8 mouse cellular contexts compared by ENCODE assay signal in genomic region chr11:63921044-63921951, GRCm38 (mm10). TPM values are rescaled to one million over a fixed set of nuclear protein-coding genes. Genes with fewer than 3 reads are reported as not detected.
DNase-seq lines count a peak whose midpoint lies in the region; ATAC-seq lines count a peak whose summit lies in the region.

No protein-coding gene starts in this region.

- WGBS in hindbrain, embryonic 15.5 days = under 1% methylated on average over 77 of the region's 80 CpGs
- WGBS in stomach, embryonic 16.5 days = under 1% methylated on average over 79 of the region's 80 CpGs

- H3K27ac ChIP-seq in hindbrain, embryonic 15.5 days (replicated peaks) = peak overlapping the region; percentile 63
- H3K27ac ChIP-seq in stomach, embryonic 16.5 days (ENCODE audit: low read length) = peak overlapping the region; percentile 43

- peak overlapping the region; percentile 46 for H3K9ac ChIP-seq in hindbrain, embryonic 15.5 days
- H3K9ac ChIP-seq in stomach, embryonic 16.5 days (ENCODE audit: low read length) = peak overlapping the region; percentile 69

- H3K36me3 ChIP-seq in hindbrain, embryonic 15.5 days = no peaks in the 10 kb centered on the region
- no peaks in the 10 kb centered on the region for H3K36me3 ChIP-seq in stomach, embryonic 16.5 days (ENCODE audit: control insufficient read depth, insufficient read depth, low read length)

- peak overlapping the region; percentile 85 for H3K4me2 ChIP-seq in hindbrain, embryonic 15.5 days
- H3K4me2 ChIP-seq in stomach, embryonic 16.5 days (ENCODE audit: low read depth, low read length) = peak overlapping the region; percentile 85

- ATAC-seq in hindbrain, embryonic 15.5 days (ENCODE audit: low FRiP score, low read depth) = no peak
- ATAC-seq in stomach, embryonic 16.5 days (ENCODE audit: insufficient read depth, low FRiP score) = no peak

- peaks cover 55% of the 10 kb centered on the region for H3K27me3 ChIP-seq in hindbrain, embryonic 15.5 days
- peaks cover 37% of the 10 kb centered on the region for H3K27me3 ChIP-seq in stomach, embryonic 16.5 days (ENCODE audit: control insufficient read depth, insufficient read depth, low read length)

- H3K4me3 ChIP-seq in hindbrain, embryonic 15.5 days = peak overlapping the region; percentile 59
- H3K4me3 ChIP-seq in stomach, embryonic 16.5 days (replicated peaks; ENCODE audit: low read length) = peak overlapping the region; percentile 56

- H3K4me1 ChIP-seq in hindbrain, embryonic 15.5 days (replicated peaks) = peaks cover 64% of the 10 kb centered on the region
- H3K4me1 ChIP-seq in stomach, embryonic 16.5 days (ENCODE audit: control insufficient read depth, insufficient read depth, low read length) = peaks cover 43% of the 10 kb centered on the region

- peak; percentile 24 to 68 for DNase-seq in adrenal gland, adult (ENCODE audit: inconsistent age in 2 of 2, low spot score in 1 of 2)
- no peak for DNase-seq in adrenal gland, postnatal 4 days (ENCODE audit: low spot score in 2 of 2)
- DNase-seq in urinary bladder, adult 2 months (ENCODE audit: low spot score) = peak; percentile 26
- DNase-seq in urinary bladder, postnatal 36 days (ENCODE audit: low spot score in 2 of 2) = no peak
- DNase-seq in lung, postnatal 10 days = peak; percentile 15
- no peak for DNase-seq in cerebellum, adult 11 months

- H3K9me3 ChIP-seq in hindbrain, embryonic 15.5 days = no peaks in the 10 kb centered on the region
- no peaks in the 10 kb centered on the region for H3K9me3 ChIP-seq in stomach, embryonic 16.5 days (replicated peaks; ENCODE audit: control insufficient read depth, low read length)

RNA-seq across cellular contexts. Expression of gene Hs3st3b1, which starts 0.8 kb away (rescaled TPM):
- 1 to 10 TPM; 5.0 to 9.1 TPM for total RNA-seq in adrenal gland, postnatal 4 days (2021)
- 0.33 and 0.41 TPM in 2 replicates for polyA plus RNA-seq in urinary bladder, adult 2 months (2012; rRNA removed)
- 6.5 and 7.0 TPM in 2 replicates for polyA plus RNA-seq in hindbrain, embryonic 15.5 days (2015; fragmentation: Nextera tagmentation; extraction: Ambion mirVana)
- polyA plus RNA-seq in stomach, embryonic 16.5 days (2015; fragmentation: Nextera tagmentation; extraction: Ambion mirVana) = 9.4 and 9.6 TPM in 2 replicates

Comparison
In these comparisons a context has a peak if more than half of its experiments do, and no peak if none do; other contexts are left out.
1. DNase-seq: peak in adrenal gland, adult (2 of 2), urinary bladder, adult 2 months (single experiment) and lung, postnatal 10 days (single experiment); none in adrenal gland, postnatal 4 days (0 of 2), urinary bladder, postnatal 36 days (0 of 2) and cerebellum, adult 11 months (single experiment).